In genomic region chr12:27502716-27503486, GRCm38 (mm10) we compare ENCODE assay signal across 9 mouse cellular contexts.
A peak's percentile ranks its signal among the peaks of the same experiment; 100 is the strongest.
DNase-seq lines count a peak whose midpoint lies in the region; ATAC-seq lines count a peak whose summit lies in the region.
"Had no signal": no experiment of that assay in that cellular context is flagged by ENCODE, and none has a peak within 500 bp of the region (broad histone marks: within the 10 kb centered on the region; RNA-seq: fewer than 3 reads in every experiment).

No protein-coding gene starts in this region.

- DNase-seq in lung, postnatal 25 days (ENCODE audit: low spot score), result no peak
- peak; percentile 41 for DNase-seq in embryo, embryonic 9.5 days (ENCODE audit: extremely low spot score)
- peak; percentile 26 for DNase-seq in hindlimb bud, embryonic 11.5 days (ENCODE audit: extremely low spot score, low read depth, low spot score)
- DNase-seq in right cerebral cortex, postnatal 10 days (ENCODE audit: low spot score in 2 of 2), result no peak
- no peak for DNase-seq in left cerebral cortex, postnatal 4 days
- DNase-seq: layer of hippocampus, postnatal 36 days had no signal

- H3K36me3 ChIP-seq in lung, embryonic 15.5 days, result no peaks in the 10 kb centered on the region
- no peaks in the 10 kb centered on the region for H3K36me3 ChIP-seq in stomach, embryonic 15.5 days
- H3K36me3 ChIP-seq: heart, embryonic 12.5 days had no signal

- no peaks in the 10 kb centered on the region for H3K9me3 ChIP-seq in lung, embryonic 15.5 days
- H3K9me3 ChIP-seq in stomach, embryonic 15.5 days, result no peaks in the 10 kb centered on the region
- H3K9me3 ChIP-seq: heart, embryonic 12.5 days had no signal

- H3K4me2 ChIP-seq in lung, embryonic 15.5 days, result no peak overlapping the region
- no peak overlapping the region for H3K4me2 ChIP-seq in stomach, embryonic 15.5 days
- H3K4me2 ChIP-seq: heart, embryonic 12.5 days had no signal

- WGBS in lung, embryonic 15.5 days, result 38% methylated on average over 6 of the region's 6 CpGs
- WGBS in stomach, embryonic 15.5 days, result 42% methylated on average over 6 of the region's 6 CpGs

- intact Hi-C loops in left cerebral cortex, postnatal 4 days (cut with DNase I), result loop anchor here (5.0 kb wide), 1 partner anchor 69 kb away; no protein-coding TSS in a partner anchor

- H3K4me3 ChIP-seq in lung, embryonic 15.5 days, result no peak overlapping the region
- H3K4me3 ChIP-seq in stomach, embryonic 15.5 days (replicated peaks), result no peak overlapping the region
- H3K4me3 ChIP-seq: heart, embryonic 12.5 days had no signal

- no peaks in the 10 kb centered on the region for H3K27me3 ChIP-seq in lung, embryonic 15.5 days
- H3K27me3 ChIP-seq in stomach, embryonic 15.5 days (replicated peaks), result no peaks in the 10 kb centered on the region
- H3K27me3 ChIP-seq: heart, embryonic 12.5 days had no signal

- peaks cover 13% of the 10 kb centered on the region; the same call in 1 of the 2 replicates for H3K4me1 ChIP-seq in lung, embryonic 15.5 days
- no peaks in the 10 kb centered on the region; the same call in 1 of the 2 replicates for H3K4me1 ChIP-seq in stomach, embryonic 15.5 days

- no peak overlapping the region for H3K27ac ChIP-seq in lung, embryonic 15.5 days
- no peak overlapping the region for H3K27ac ChIP-seq in stomach, embryonic 15.5 days

- no peak overlapping the region for H3K9ac ChIP-seq in lung, embryonic 15.5 days
- no peak overlapping the region for H3K9ac ChIP-seq in stomach, embryonic 15.5 days
- H3K9ac ChIP-seq: heart, embryonic 12.5 days had no signal

- ATAC-seq in lung, embryonic 15.5 days (ENCODE audit: borderline replicate concordance, extremely low read depth, low FRiP score, low TSS enrichment), result peak; percentile 67
- ATAC-seq in stomach, embryonic 15.5 days (ENCODE audit: insufficient read depth, low FRiP score, low read depth), result peak; percentile 61; the same call in 1 of the 2 replicates

Comparison
In these comparisons a context has a peak if more than half of its experiments do, and no peak if none do; other contexts are left out.
1. DNase-seq: peak in embryo, embryonic 9.5 days (single experiment) and hindlimb bud, embryonic 11.5 days (single experiment); none in lung, postnatal 25 days (single experiment), right cerebral cortex, postnatal 10 days (0 of 2) and left cerebral cortex, postnatal 4 days (single experiment).